Mouse (Mus musculus): ENCODE results near the gene Tmem212. TPM values are rescaled to one million over a fixed set of nuclear protein-coding genes. Genes with fewer than 3 reads are reported as not detected.
"Not testable (repeated sequence)": the region's sequence is repeated elsewhere in the genome, so short reads cannot be mapped to it uniquely, and the experiment has no call there.

Gene Tmem212
- polyA plus RNA-seq (2016; fragmentation: Nextera tagmentation; extraction: Ambion mirVana): not detected in 2 replicates

DNA sequence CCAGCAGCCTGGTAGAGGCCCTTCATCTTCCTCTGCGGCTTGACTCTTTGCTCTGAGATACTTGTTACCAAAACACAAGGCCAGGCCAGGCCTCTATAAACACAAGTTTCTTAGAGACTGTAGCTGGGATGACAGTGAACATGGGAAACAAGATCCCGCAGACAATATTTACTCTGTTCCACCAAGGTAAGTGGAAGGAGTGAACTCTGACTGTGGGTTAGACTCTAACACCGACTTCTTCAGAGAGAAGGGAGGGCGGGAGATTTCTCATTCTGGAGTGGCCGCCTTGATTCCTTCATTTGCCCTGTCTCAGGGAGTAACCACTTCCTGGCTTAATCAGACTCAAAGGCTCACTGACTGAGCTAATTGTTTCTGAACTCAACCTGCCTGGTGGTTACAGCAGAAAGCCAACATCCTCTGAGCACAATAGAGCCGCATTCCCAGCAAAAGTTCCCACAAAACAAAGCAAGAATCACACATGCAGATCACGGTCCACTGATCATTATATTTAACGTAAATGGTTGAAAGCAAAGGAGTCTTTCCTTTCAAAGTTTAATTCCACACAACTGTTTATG, at the start of gene Tmem212:
Tmem212 (minus strand) TSS at position 51 of the 575 bp plus-strand sequence.
- Histone ChIP-seq H3K4me3 (no peak within 1 kb of the TSS), H3K27me3 (replicated peaks) (no peaks in the 10 kb centered on the region), H3K9me3 (replicated peaks) (no peaks in the 10 kb centered on the region), H3K4me1 (replicated peaks) (peaks cover 18% of the 10 kb centered on the region), H3K9ac (no peak within 1 kb of the TSS), H3K36me3 (no peaks in the 10 kb centered on the region), H3K4me2 (no peak within 1 kb of the TSS), H3K27ac (ENCODE audit: poor library complexity, severe bottlenecking) (no peak within 1 kb of the TSS)
- 64% methylated on average over 8 of the region's 8 CpGs for WGBS
- ATAC-seq (ENCODE audit: insufficient number of reproducible peaks, low FRiP score): no peak

DNA sequence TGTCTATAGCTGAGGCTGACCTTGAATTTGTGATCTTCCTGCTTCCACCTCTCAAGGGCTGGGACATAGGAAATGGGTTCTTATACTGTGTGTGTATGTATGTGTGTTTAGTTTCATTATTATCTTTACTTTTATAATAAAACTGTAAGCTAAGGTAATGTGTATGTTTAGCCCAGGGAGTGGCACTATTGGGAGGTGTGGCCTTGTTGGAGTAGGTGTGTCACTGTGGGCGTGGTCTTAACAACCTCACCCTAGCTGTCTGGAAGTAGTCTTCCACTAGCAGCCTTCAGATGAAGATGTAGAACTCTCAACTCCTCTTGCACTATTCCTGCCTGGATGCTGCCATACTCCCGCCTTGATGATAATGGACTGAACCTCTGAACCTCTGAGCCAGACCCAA, 49.2 kb upstream of the Tmem212 start:
- H3K9me3 ChIP-seq (replicated peaks); H3K36me3 ChIP-seq; H3K27me3 ChIP-seq (replicated peaks); H3K27ac ChIP-seq (ENCODE audit: poor library complexity, severe bottlenecking); H3K4me2 ChIP-seq; H3K9ac ChIP-seq; H3K4me1 ChIP-seq (replicated peaks); H3K4me3 ChIP-seq; ATAC-seq (ENCODE audit: insufficient number of reproducible peaks, low FRiP score): not testable (repeated sequence)
- 78% methylated on average over 2 of the region's 2 CpGs for WGBS

DNA sequence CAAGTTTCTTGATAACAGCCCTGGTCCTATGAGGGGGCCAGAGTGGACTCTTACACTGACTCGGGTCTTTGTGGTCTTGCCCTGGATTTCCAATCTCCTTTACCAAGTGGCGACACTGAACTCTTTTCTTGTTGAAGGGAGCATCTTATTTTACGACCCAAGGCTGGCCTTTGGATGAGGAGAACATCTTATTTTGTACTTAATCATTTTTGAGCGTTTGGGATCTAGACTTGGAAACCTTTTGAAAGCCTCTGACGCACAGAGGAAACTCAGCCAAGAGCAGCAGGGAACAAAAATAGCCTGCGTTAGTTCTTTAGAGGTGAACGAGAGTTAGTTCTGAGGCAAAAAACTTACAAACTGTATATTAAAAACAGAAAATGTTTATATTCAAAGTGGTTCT, 46.8 kb upstream of the Tmem212 start:
- Histone ChIP-seq H3K4me2 (no peak overlapping the region), H3K36me3 (no peaks in the 10 kb centered on the region), H3K4me1 (replicated peaks) (peaks cover 11% of the 10 kb centered on the region), H3K9ac (no peak overlapping the region), H3K9me3 (replicated peaks) (no peaks in the 10 kb centered on the region), H3K27me3 (replicated peaks) (no peaks in the 10 kb centered on the region), H3K4me3 (no peak overlapping the region), H3K27ac (ENCODE audit: poor library complexity, severe bottlenecking) (no peak overlapping the region)
- ATAC-seq (ENCODE audit: insufficient number of reproducible peaks, low FRiP score): no peak
- 77% methylated on average over 7 of the region's 7 CpGs for WGBS

- no peak overlapping the region for H3K4me2 ChIP-seq
- no peak overlapping the region for H3K9ac ChIP-seq
- no peaks in the 10 kb centered on the region for H3K36me3 ChIP-seq
- WGBS: 72% methylated on average over 3 of the region's 3 CpGs
- no peaks in the 10 kb centered on the region for H3K9me3 ChIP-seq (replicated peaks)
- H3K4me3 ChIP-seq: no peak overlapping the region
- H3K27me3 ChIP-seq (replicated peaks): no peaks in the 10 kb centered on the region
- no peak overlapping the region for H3K27ac ChIP-seq (ENCODE audit: poor library complexity, severe bottlenecking)
- peaks cover 15% of the 10 kb centered on the region for H3K4me1 ChIP-seq (replicated peaks)
- no peak for ATAC-seq (ENCODE audit: insufficient number of reproducible peaks, low FRiP score)
Observed at GRCm38 (mm10) chr3:27941634-27942033, 45.5 kb upstream of the Tmem212 start.

DNA sequence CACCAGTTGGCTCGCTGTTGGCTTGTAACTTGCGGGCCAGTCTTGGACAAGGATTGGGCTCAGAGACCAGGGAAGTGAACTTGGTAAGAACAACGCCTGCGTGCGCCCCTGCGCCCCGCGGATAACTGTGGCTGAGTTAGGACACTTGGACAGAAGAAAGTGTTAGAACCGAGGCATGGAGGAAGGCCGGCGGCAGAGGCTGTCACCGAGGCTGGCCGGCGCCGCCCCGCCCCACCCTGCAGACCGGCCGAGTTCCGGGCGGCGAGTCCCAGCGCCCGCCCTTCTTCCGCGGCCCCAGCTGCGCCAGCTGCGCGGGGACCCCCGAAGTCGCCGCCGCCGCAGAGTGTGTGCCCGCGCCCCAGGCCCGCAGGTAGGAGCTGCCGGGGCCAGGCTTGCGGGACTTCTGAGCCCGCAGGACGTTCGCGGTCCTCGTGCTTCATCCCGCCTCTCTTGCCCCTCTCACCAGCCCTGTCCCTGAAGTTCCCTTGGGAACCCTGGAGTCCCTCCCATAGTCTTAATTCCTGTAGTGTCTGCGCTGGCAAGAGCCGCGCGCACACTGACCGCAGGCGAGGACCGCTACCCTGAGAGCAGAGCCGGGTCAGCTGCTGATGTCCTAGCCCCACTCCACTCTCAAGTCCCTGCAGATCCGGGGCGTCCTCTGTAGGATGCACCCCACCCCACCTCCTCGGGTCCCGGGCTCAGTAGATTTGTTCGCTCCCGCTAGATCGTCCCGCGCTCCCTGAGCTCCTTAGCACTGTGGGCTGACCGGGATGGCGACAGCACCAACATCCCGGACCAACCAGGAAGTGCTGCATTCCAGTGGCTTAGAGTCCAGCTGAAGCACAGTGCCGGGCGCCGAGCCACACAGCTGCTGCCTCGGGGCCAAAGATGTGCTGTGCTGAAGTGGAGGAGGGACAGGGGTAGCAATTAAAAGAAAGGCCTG, 42.5 kb upstream of the Tmem212 start, which contains the start of gene Pld1:
Pld1 (plus strand) TSS at position 315 of the 943 bp plus-strand sequence.
- Histone ChIP-seq H3K9me3 (replicated peaks) (no peaks in the 10 kb centered on the region), H3K36me3 (no peaks in the 10 kb centered on the region), H3K9ac (peak within 1 kb of the TSS; percentile 79), H3K27ac (ENCODE audit: poor library complexity, severe bottlenecking) (peak within 1 kb of the TSS; percentile 81), H3K27me3 (replicated peaks) (no peaks in the 10 kb centered on the region), H3K4me2 (peak within 1 kb of the TSS; percentile 80), H3K4me3 (peak within 1 kb of the TSS; percentile 72), H3K4me1 (replicated peaks) (peaks cover 15% of the 10 kb centered on the region)
- WGBS: under 1% methylated on average over 66 of the region's 68 CpGs
- peak; percentile 87 for ATAC-seq (ENCODE audit: insufficient number of reproducible peaks, low FRiP score)

GRCm38 (mm10) chr3:27937144-27938110, 41.3 kb upstream of the Tmem212 start:
- Histone ChIP-seq H3K27ac (ENCODE audit: poor library complexity, severe bottlenecking) (no peak overlapping the region), H3K9me3 (replicated peaks) (no peaks in the 10 kb centered on the region), H3K4me2 (peak overlapping the region; percentile 80), H3K36me3 (no peaks in the 10 kb centered on the region), H3K9ac (no peak overlapping the region), H3K27me3 (replicated peaks) (no peaks in the 10 kb centered on the region), H3K4me3 (no peak overlapping the region), H3K4me1 (replicated peaks) (peaks cover 15% of the 10 kb centered on the region)
- 75% methylated on average over 13 of the region's 13 CpGs for WGBS
- ATAC-seq (ENCODE audit: insufficient number of reproducible peaks, low FRiP score): no peak

- H3K9me3 ChIP-seq (replicated peaks): no peaks in the 10 kb centered on the region
- H3K36me3 ChIP-seq: no peaks in the 10 kb centered on the region
- H3K4me3 ChIP-seq: no peak overlapping the region
- no peak overlapping the region for H3K27ac ChIP-seq (ENCODE audit: poor library complexity, severe bottlenecking)
- ATAC-seq (ENCODE audit: insufficient number of reproducible peaks, low FRiP score): no peak
- peaks cover 15% of the 10 kb centered on the region for H3K4me1 ChIP-seq (replicated peaks)
- no peak overlapping the region for H3K4me2 ChIP-seq
- 73% methylated on average over 5 of the region's 5 CpGs for WGBS
- H3K27me3 ChIP-seq (replicated peaks): no peaks in the 10 kb centered on the region
- H3K9ac ChIP-seq: no peak overlapping the region
Observed at GRCm38 (mm10) chr3:27936731-27937130, 40.6 kb upstream of the Tmem212 start.

DNA sequence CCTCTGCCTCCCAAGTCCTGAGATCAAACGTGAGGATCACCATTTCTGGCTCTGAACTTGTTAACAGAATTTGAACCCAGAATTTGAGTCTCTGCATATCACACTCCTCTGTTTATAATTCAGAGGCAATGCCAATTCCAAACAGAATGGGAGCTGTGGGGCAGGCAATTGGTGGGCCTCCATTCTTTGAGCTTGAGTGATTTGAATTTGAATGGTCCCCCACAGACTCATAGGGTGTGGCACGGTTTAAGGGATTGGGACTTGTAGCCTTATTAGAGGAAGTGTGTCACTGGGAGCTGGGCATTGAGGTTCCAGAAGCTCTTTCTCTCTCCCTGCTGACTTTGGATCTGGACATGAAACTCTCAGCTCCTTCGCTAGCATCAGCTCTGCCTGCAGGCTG, 39.5 kb upstream of the Tmem212 start:
- WGBS: 78% methylated on average over 3 of the region's 3 CpGs
- no peak for ATAC-seq (ENCODE audit: insufficient number of reproducible peaks, low FRiP score)
- no peak overlapping the region for H3K27ac ChIP-seq (ENCODE audit: poor library complexity, severe bottlenecking)
- H3K27me3 ChIP-seq (replicated peaks): no peaks in the 10 kb centered on the region
- no peaks in the 10 kb centered on the region for H3K9me3 ChIP-seq (replicated peaks)
- H3K9ac ChIP-seq: no peak overlapping the region
- H3K4me1 ChIP-seq (replicated peaks): peaks cover 15% of the 10 kb centered on the region
- H3K4me3 ChIP-seq: no peak overlapping the region
- no peaks in the 10 kb centered on the region for H3K36me3 ChIP-seq
- no peak overlapping the region for H3K4me2 ChIP-seq

- H3K4me1 ChIP-seq (replicated peaks): no peaks in the 10 kb centered on the region
- no peak overlapping the region for H3K9ac ChIP-seq
- ATAC-seq (ENCODE audit: insufficient number of reproducible peaks, low FRiP score): no peak
- H3K9me3 ChIP-seq (replicated peaks): no peaks in the 10 kb centered on the region; the same call in 1 of the 2 replicates
- H3K4me2 ChIP-seq: no peak overlapping the region
- no peak overlapping the region for H3K27ac ChIP-seq (ENCODE audit: poor library complexity, severe bottlenecking)
- WGBS: 80% methylated on average over 5 of the region's 5 CpGs
- no peaks in the 10 kb centered on the region for H3K36me3 ChIP-seq
- no peak overlapping the region for H3K4me3 ChIP-seq
- no peaks in the 10 kb centered on the region for H3K27me3 ChIP-seq (replicated peaks)
Observed at GRCm38 (mm10) chr3:27932391-27932790, 36.2 kb upstream of the Tmem212 start.

DNA sequence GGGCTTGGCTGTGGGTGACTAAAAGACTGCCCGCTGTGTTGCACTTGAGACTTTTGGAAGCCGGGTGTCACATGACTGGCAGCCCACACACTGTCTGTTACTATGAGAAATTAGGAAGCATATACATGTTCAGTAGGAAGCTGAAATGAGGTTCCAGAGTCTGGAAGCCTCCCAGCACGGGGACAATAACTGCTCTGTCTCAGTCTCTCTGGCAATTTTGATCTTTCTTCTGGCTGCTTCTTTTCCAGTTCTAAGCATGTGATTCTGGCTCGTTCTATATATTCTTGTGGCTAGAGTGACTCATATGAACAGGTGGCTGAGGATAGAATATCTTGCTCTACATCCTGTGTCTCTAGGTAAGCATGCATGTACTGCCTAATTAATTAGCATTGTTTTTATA, 33.1 kb upstream of the Tmem212 start:
- H3K4me3 ChIP-seq: no peak overlapping the region
- H3K4me2 ChIP-seq: no peak overlapping the region
- no peak overlapping the region for H3K27ac ChIP-seq (ENCODE audit: poor library complexity, severe bottlenecking)
- no peaks in the 10 kb centered on the region for H3K36me3 ChIP-seq
- H3K9ac ChIP-seq: no peak overlapping the region
- no peaks in the 10 kb centered on the region for H3K4me1 ChIP-seq (replicated peaks)
- 75% methylated on average over 4 of the region's 4 CpGs for WGBS
- ATAC-seq (ENCODE audit: insufficient number of reproducible peaks, low FRiP score): no peak
- no peaks in the 10 kb centered on the region for H3K27me3 ChIP-seq (replicated peaks)
- no peaks in the 10 kb centered on the region; the same call in 1 of the 2 replicates for H3K9me3 ChIP-seq (replicated peaks)
